In the genomic region with DNA sequence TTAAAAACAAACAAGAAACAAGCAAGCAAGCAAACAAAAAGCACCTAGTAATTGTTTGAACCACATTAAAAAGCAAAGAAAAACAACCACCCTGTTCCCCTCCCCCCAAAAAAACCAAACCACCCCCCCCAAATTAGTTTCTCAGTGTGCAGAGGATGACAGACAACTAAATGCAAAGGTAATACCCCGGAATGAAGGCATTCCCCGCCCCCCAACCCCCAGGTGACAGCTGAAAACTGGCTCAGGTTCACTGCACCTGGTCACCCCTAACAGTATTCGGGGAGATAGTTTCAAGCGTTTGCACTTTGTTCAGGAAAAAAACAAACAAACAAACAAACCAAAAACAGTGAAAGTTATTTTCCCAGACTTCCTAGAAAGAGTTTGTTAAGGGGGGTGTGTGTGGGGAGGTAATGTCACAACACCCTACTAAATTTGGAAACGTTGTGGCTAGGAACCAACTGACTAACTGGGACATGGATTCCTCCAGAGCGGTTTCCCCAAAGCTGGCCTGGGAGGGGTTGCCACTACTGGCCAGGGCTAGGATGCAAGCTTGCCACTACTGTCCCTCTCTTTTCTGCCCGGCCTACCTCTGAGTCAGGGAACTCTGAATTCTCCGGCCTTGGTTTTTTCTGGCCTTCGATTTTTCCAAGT, we compare ENCODE assay signal across 10 mouse cellular contexts. TPM values are rescaled to one million over a fixed set of nuclear protein-coding genes. Genes with fewer than 3 reads are reported as not detected.
A peak's percentile ranks its signal among the peaks of the same experiment; 100 is the strongest.
DNase-seq lines count a peak whose midpoint lies in the region; ATAC-seq lines count a peak whose summit lies in the region.
"Had no signal": no experiment of that assay in that cellular context is flagged by ENCODE, and none has a peak within 500 bp of the region (broad histone marks: within the 10 kb centered on the region; RNA-seq: fewer than 3 reads in every experiment).

No protein-coding gene starts in this region.

- no peaks in the 10 kb centered on the region for H3K9me3 ChIP-seq in embryonic facial prominence, embryonic 12.5 days
- H3K9me3 ChIP-seq in heart, embryonic 14.5 days (ENCODE audit: control insufficient read depth, low read length): no peaks in the 10 kb centered on the region
- no peaks in the 10 kb centered on the region for H3K9me3 ChIP-seq in liver, embryonic 13.5 days (replicated peaks)
- no peaks in the 10 kb centered on the region for H3K9me3 ChIP-seq in neural tube, embryonic 13.5 days

- H3K9ac ChIP-seq in embryonic facial prominence, embryonic 12.5 days: no peak overlapping the region
- peak overlapping the region; percentile 59 for H3K9ac ChIP-seq in heart, embryonic 14.5 days (ENCODE audit: low read length)
- no peak overlapping the region for H3K9ac ChIP-seq in liver, embryonic 13.5 days
- 0 out of 2 replicates have a peak overlapping the region, but pooled peaks have one; percentile 18 for H3K9ac ChIP-seq in neural tube, embryonic 13.5 days

- no peaks in the 10 kb centered on the region for H3K36me3 ChIP-seq in embryonic facial prominence, embryonic 12.5 days
- no peaks in the 10 kb centered on the region for H3K36me3 ChIP-seq in heart, embryonic 14.5 days (ENCODE audit: control insufficient read depth, insufficient read depth, low read length)
- H3K36me3 ChIP-seq in liver, embryonic 13.5 days: no peaks in the 10 kb centered on the region
- no peaks in the 10 kb centered on the region for H3K36me3 ChIP-seq in neural tube, embryonic 13.5 days

- peaks cover 67% of the 10 kb centered on the region for H3K4me1 ChIP-seq in embryonic facial prominence, embryonic 12.5 days
- peaks cover 39 to 57% of the 10 kb centered on the region in 2 experiments for H3K4me1 ChIP-seq in heart, embryonic 14.5 days (ENCODE audit: control insufficient read depth in 2 of 2, insufficient read depth in 2 of 2, low read length in 2 of 2)
- H3K4me1 ChIP-seq in liver, embryonic 13.5 days (replicated peaks): peaks cover 10% of the 10 kb centered on the region; the same call in 1 of the 2 replicates
- H3K4me1 ChIP-seq in neural tube, embryonic 13.5 days (replicated peaks): peaks cover 73% of the 10 kb centered on the region

- H3K27ac ChIP-seq in embryonic facial prominence, embryonic 12.5 days: peak overlapping the region; percentile 97
- peak overlapping the region; percentile 81 to 90 for H3K27ac ChIP-seq in heart, embryonic 14.5 days (replicated peaks in 1 of 2; ENCODE audit: control insufficient read depth in 1 of 2, insufficient read depth in 1 of 2, low read depth in 2 of 2, low read length in 2 of 2)
- H3K27ac ChIP-seq in liver, embryonic 13.5 days: no peak overlapping the region
- peak overlapping the region; percentile 92 for H3K27ac ChIP-seq in neural tube, embryonic 13.5 days (replicated peaks)

- WGBS in embryonic facial prominence, embryonic 12.5 days: 14% methylated on average over 9 of the region's 9 CpGs
- 36% methylated on average over 9 of the region's 9 CpGs for WGBS in heart, embryonic 14.5 days
- 28% methylated on average over 9 of the region's 9 CpGs for WGBS in liver, embryonic 13.5 days (ENCODE audit: insufficient replicate concordance)
- WGBS in neural tube, embryonic 13.5 days: 29% methylated on average over 9 of the region's 9 CpGs

- no peak for ATAC-seq in embryonic facial prominence, embryonic 12.5 days (ENCODE audit: insufficient number of reproducible peaks, insufficient read depth, low FRiP score, low TSS enrichment)
- no peak for ATAC-seq in heart, embryonic 14.5 days (ENCODE audit: insufficient number of reproducible peaks, insufficient read depth, low FRiP score, low read depth)
- ATAC-seq in liver, embryonic 13.5 days (ENCODE audit: low read depth): no peak
- no peak for ATAC-seq in neural tube, embryonic 13.5 days (ENCODE audit: low read depth)

- intact Hi-C loops in heart, postnatal 25 days (cut with DNase I): no loop called here

- peak overlapping the region; percentile 36 for H3K4me2 ChIP-seq in embryonic facial prominence, embryonic 12.5 days (replicated peaks)
- peak overlapping the region; percentile 62 for H3K4me2 ChIP-seq in heart, embryonic 14.5 days (ENCODE audit: low read length)
- peak overlapping the region; percentile 45 for H3K4me2 ChIP-seq in liver, embryonic 13.5 days
- peak overlapping the region; percentile 56 for H3K4me2 ChIP-seq in neural tube, embryonic 13.5 days

- peak; percentile 95 for DNase-seq in heart, adult 11 months
- DNase-seq in heart, postnatal 25 days (ENCODE audit: low spot score): no peak
- no peak for DNase-seq in liver, embryonic 13.5 days
- DNase-seq in right cerebral cortex, adult 18-20 months: no peak
- no peak for DNase-seq in right cerebral cortex, postnatal 4 days

- no peaks in the 10 kb centered on the region for H3K27me3 ChIP-seq in embryonic facial prominence, embryonic 12.5 days
- no peaks in the 10 kb centered on the region for H3K27me3 ChIP-seq in heart, embryonic 14.5 days (ENCODE audit: control insufficient read depth, insufficient read depth, low read length)
- H3K27me3 ChIP-seq in liver, embryonic 13.5 days: peaks cover 94% of the 10 kb centered on the region
- H3K27me3 ChIP-seq in neural tube, embryonic 13.5 days: no peaks in the 10 kb centered on the region
- H3K27me3 ChIP-seq: CH12.LX had no signal

- no peak overlapping the region for H3K4me3 ChIP-seq in embryonic facial prominence, embryonic 12.5 days
- H3K4me3 ChIP-seq in heart, embryonic 14.5 days (ENCODE audit: control insufficient read depth in 1 of 2, insufficient read depth in 1 of 2, low read depth in 1 of 2, low read length in 2 of 2): peak overlapping the region in 1 of 2 experiments; percentile 22; a peak in 2 of 4 replicates
- H3K4me3 ChIP-seq in liver, embryonic 13.5 days (replicated peaks): 0 out of 2 replicates have a peak overlapping the region, but pooled peaks have one; percentile 30
- no peak overlapping the region for H3K4me3 ChIP-seq in neural tube, embryonic 13.5 days

RNA-seq across cellular contexts. Expression of gene Cpa2, which starts 6.4 kb away (rescaled TPM):
- total RNA-seq in heart, postnatal 25 days (2021): not detected
- 4.2 and 7.6 TPM in 2 replicates for polyA plus RNA-seq in embryonic facial prominence, embryonic 12.5 days (2016; fragmentation: Nextera tagmentation; extraction: Ambion mirVana)
- 2.2 and 4.8 TPM in 2 replicates for polyA plus RNA-seq in heart, embryonic 14.5 days (2014; fragmentation: Nextera tagmentation; extraction: Ambion mirVana)
- polyA plus RNA-seq in liver, embryonic 13.5 days (2015; fragmentation: Nextera tagmentation; extraction: Ambion mirVana): 1.1 and 2.5 TPM in 2 replicates
- 6.2 and 7.8 TPM in 2 replicates for polyA plus RNA-seq in neural tube, embryonic 13.5 days (2015; fragmentation: Nextera tagmentation; extraction: Ambion mirVana)
- total RNA-seq: CH12.LX had no signal

RNA-seq across cellular contexts. Expression of gene Cpa4, which starts 20.4 kb away (rescaled TPM):
- total RNA-seq in heart, postnatal 25 days (2021): not detected
- polyA plus RNA-seq in embryonic facial prominence, embryonic 12.5 days (2016; fragmentation: Nextera tagmentation; extraction: Ambion mirVana): 0.79 and 1.3 TPM in 2 replicates
- 2.5 TPM in 2 replicates for polyA plus RNA-seq in heart, embryonic 14.5 days (2014; fragmentation: Nextera tagmentation; extraction: Ambion mirVana)
- polyA plus RNA-seq in liver, embryonic 13.5 days (2015; fragmentation: Nextera tagmentation; extraction: Ambion mirVana): 0.13 and 0.16 TPM in 2 replicates
- polyA plus RNA-seq in neural tube, embryonic 13.5 days (2015; fragmentation: Nextera tagmentation; extraction: Ambion mirVana): 0.59 and 0.87 TPM in 2 replicates
- total RNA-seq: CH12.LX had no signal
- polyA plus RNA-seq: spleen, adult 2 months had no signal

RNA-seq across cellular contexts. Expression of gene Ssmem1, which starts 38.1 kb away (rescaled TPM):
- total RNA-seq in heart, postnatal 25 days (2021): under 1 TPM in 1 of 2 experiments, not detected in 1; 0.25 TPM
- polyA plus RNA-seq in embryonic facial prominence, embryonic 12.5 days (2016; fragmentation: Nextera tagmentation; extraction: Ambion mirVana): 0.14 and 0.33 TPM in 2 replicates
- not detected in 2 replicates for polyA plus RNA-seq in heart, embryonic 14.5 days (2014; fragmentation: Nextera tagmentation; extraction: Ambion mirVana)
- polyA plus RNA-seq in liver, embryonic 13.5 days (2015; fragmentation: Nextera tagmentation; extraction: Ambion mirVana): 0.12 and 0.30 TPM in 2 replicates
- not detected in 2 replicates for polyA plus RNA-seq in neural tube, embryonic 13.5 days (2015; fragmentation: Nextera tagmentation; extraction: Ambion mirVana)
- polyA plus RNA-seq: spleen, adult 2 months had no signal

RNA-seq across cellular contexts. Expression of gene Tmem209, which starts 38.2 kb away (rescaled TPM):
- 1 to 10 TPM; 7.5 TPM for total RNA-seq in heart, postnatal 25 days (2021)
- polyA plus RNA-seq in embryonic facial prominence, embryonic 12.5 days (2016; fragmentation: Nextera tagmentation; extraction: Ambion mirVana): 37.8 and 38.6 TPM in 2 replicates
- 25.4 and 26.3 TPM in 2 replicates for polyA plus RNA-seq in heart, embryonic 14.5 days (2014; fragmentation: Nextera tagmentation; extraction: Ambion mirVana)
- 22.6 and 24.8 TPM in 2 replicates for polyA plus RNA-seq in liver, embryonic 13.5 days (2015; fragmentation: Nextera tagmentation; extraction: Ambion mirVana)
- 28.3 and 28.4 TPM in 2 replicates for polyA plus RNA-seq in neural tube, embryonic 13.5 days (2015; fragmentation: Nextera tagmentation; extraction: Ambion mirVana)

Comparison
In these comparisons a context has a peak if more than half of its experiments do, and no peak if none do; other contexts are left out.
1. H3K9ac ChIP-seq: peak in heart, embryonic 14.5 days (single experiment) and neural tube, embryonic 13.5 days (single experiment); none in embryonic facial prominence, embryonic 12.5 days (single experiment) and liver, embryonic 13.5 days (single experiment).
2. Peak in every context shown above with its lines, with median percentiles within 50 percentile points of each other: H3K4me2 ChIP-seq.